ENCODE assay signal across 13 mouse cellular contexts in the genomic region with DNA sequence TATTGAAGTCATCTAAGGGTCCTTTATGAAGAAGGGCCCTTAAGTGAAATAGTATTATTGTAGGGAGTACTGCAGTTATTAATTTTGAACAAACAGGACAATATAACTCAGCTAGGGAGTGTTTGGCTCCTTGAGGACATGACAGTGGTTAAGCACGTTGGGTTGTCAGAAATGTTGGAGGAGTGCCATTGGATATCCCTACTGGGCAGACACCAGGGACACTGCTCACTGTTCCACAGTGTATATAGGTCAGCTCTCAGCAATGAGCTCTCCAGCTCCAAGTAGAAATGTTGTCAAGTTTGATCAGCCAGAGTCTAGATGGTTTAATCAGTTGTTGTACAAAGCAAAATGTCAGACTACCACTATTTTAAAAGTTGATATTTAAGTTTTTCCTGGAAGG. TPM values are rescaled to one million over a fixed set of nuclear protein-coding genes. Genes with fewer than 3 reads are reported as not detected.
DNase-seq lines count a peak whose midpoint lies in the region; TF ChIP-seq lines count a peak whose summit lies in the region.
"Had no signal": no experiment of that assay in that cellular context is flagged by ENCODE, and none has a peak within 500 bp of the region (broad histone marks: within the 10 kb centered on the region; RNA-seq: fewer than 3 reads in every experiment).

No protein-coding gene starts in this region.

- 3% methylated on average over 1 of the region's 1 CpGs for WGBS in liver, adult 2 months

- no peak overlapping the region for H3K4me3 ChIP-seq in liver, adult 2 months (ENCODE audit: insufficient read depth, low read depth, low read length)
- H3K4me3 ChIP-seq: forebrain, embryonic 10.5 days; limb, embryonic 15.5 days; midbrain, embryonic 12.5 days had no signal

- H3K79me2 ChIP-seq in liver, adult 2 months (ENCODE audit: control insufficient read depth, insufficient read depth, low read length): peaks cover 7% of the 10 kb centered on the region; the same call in 1 of the 2 replicates

- no peak overlapping the region for H3K27ac ChIP-seq in liver, adult 2 months (replicated peaks; ENCODE audit: insufficient read depth, low read depth, low read length)
- H3K27ac ChIP-seq: forebrain, embryonic 10.5 days; limb, embryonic 15.5 days; midbrain, embryonic 12.5 days had no signal

- no peaks in the 10 kb centered on the region for H3K27me3 ChIP-seq in liver, adult 2 months (ENCODE audit: control insufficient read depth, insufficient read depth, low read length)
- H3K27me3 ChIP-seq: limb, embryonic 15.5 days; midbrain, embryonic 12.5 days had no signal

- peaks cover 2% of the 10 kb centered on the region; the same call in 1 of the 2 replicates for H3K36me3 ChIP-seq in liver, adult 2 months (ENCODE audit: control insufficient read depth, insufficient read depth, low read length)
- H3K36me3 ChIP-seq: forebrain, embryonic 10.5 days; limb, embryonic 15.5 days; midbrain, embryonic 12.5 days had no signal

- no peak for TF ChIP-seq CTCF in liver, adult 2 months (IDR thresholded peaks at IDR 0.05; ENCODE audit: low read depth, low read length)

- TF ChIP-seq POLR2A in liver, adult 2 months (IDR thresholded peaks at IDR 0.05; ENCODE audit: extremely low read depth, insufficient read depth, low read length): no peak

- no peaks in the 10 kb centered on the region; the same call in none of the 2 replicates for H3K4me1 ChIP-seq in liver, adult 2 months (ENCODE audit: control insufficient read depth, insufficient read depth, low read length)
- H3K4me1 ChIP-seq: forebrain, embryonic 10.5 days; midbrain, embryonic 12.5 days had no signal

- peak; percentile 18 to 68 for DNase-seq in adrenal gland, adult (ENCODE audit: inconsistent age in 2 of 2, low spot score in 1 of 2)
- DNase-seq in adrenal gland, adult 18-20 months (ENCODE audit: low spot score in 2 of 2): no peak
- peak; percentile 40 for DNase-seq in liver, adult 2 months (ENCODE audit: extremely low read depth, low read depth, low spot score)
- DNase-seq in liver: no peak
- DNase-seq in cerebellum, postnatal 10 days: peak; percentile 37 to 40
- peak; percentile 78 for DNase-seq in skeletal muscle tissue, adult 2 months (ENCODE audit: low read depth, low spot score)
- no peak for DNase-seq in kidney, postnatal 10 days
- no peak for DNase-seq in thymus, postnatal 4 days
- DNase-seq: kidney, adult 18-20 months; lung, postnatal 10 days had no signal

- no peak overlapping the region for H3K9ac ChIP-seq in liver, adult 2 months (ENCODE audit: low read depth, low read length)
- H3K9ac ChIP-seq: limb, embryonic 15.5 days; midbrain, embryonic 12.5 days had no signal

RNA-seq across cellular contexts. Expression of a gene that starts 24.4 kb away (rescaled TPM):
- total RNA-seq in adrenal gland, adult 18-20 months (2021): 10 to 100 TPM; 65.5 to 68.3 TPM
- 51.7 and 66.2 TPM in 2 replicates for total RNA-seq in liver, adult 2 months (2014; rRNA removed)
- 43.0 and 52.1 TPM in 2 replicates for polyA plus RNA-seq in liver, adult 2 months (2012; rRNA removed)

Comparison
In these comparisons a context has a peak if more than half of its experiments do, and no peak if none do; other contexts are left out.
1. DNase-seq: peak in adrenal gland, adult (2 of 2), liver, adult 2 months (single experiment), cerebellum, postnatal 10 days (2 of 2) and skeletal muscle tissue, adult 2 months (single experiment); none in adrenal gland, adult 18-20 months (0 of 2), liver (single experiment), kidney, postnatal 10 days (single experiment) and thymus, postnatal 4 days (single experiment).